Mouse (Mus musculus): Measurements from ENCODE around the gene Efcab6. TPM values are rescaled to one million over a fixed set of nuclear protein-coding genes. Genes with fewer than 3 reads are reported as not detected.

Gene Efcab6
- polyA plus RNA-seq, 1 experiment: not detected

DNA sequence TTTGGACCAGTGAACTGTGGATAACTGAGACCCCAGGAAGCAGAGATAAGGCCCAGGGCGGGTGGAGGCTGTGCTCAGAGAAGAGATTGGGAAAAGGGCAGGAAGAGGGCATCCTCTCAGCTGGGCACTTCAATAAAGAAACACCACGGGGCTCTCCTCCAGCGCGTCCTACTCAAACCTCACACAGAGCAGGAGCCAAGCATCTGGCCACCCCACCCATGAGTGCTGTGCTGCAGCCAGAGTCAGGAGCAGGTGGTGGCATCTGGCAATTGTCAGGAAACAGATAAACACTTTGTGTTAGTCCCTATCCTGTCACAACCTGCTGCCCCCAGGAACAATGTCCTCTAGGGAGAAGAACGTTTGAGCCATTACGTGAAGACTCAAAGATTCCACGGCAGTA, 77.1 kb downstream of the Efcab6 start:
- TF ChIP-seq CTCF (IDR thresholded peaks at IDR 0.05; ENCODE audit: control insufficient read depth, insufficient read depth, low read length): no peak
- no peak for TF ChIP-seq POLR2A (IDR thresholded peaks at IDR 0.05; ENCODE audit: borderline replicate concordance, control insufficient read depth, low read depth, low read length)
- Histone ChIP-seq H3K4me3 (replicated peaks; ENCODE audit: control insufficient read depth, low read depth, low read length) (no peak overlapping the region), H3K27ac (ENCODE audit: control insufficient read depth, insufficient read depth, low read depth, low read length, poor library complexity) (no peak overlapping the region), H3K4me1 (ENCODE audit: control insufficient read depth, insufficient read depth, low read length) (no peaks in the 10 kb centered on the region)
- 39% methylated on average over 7 of the region's 7 CpGs for WGBS

GRCm38 (mm10) chr15:83982186-83982936, 82.8 kb downstream of the Efcab6 start:
- 61% methylated on average over 14 of the region's 14 CpGs for WGBS
- Histone ChIP-seq H3K4me3 (replicated peaks; ENCODE audit: control insufficient read depth, low read depth, low read length) (no peak overlapping the region), H3K27ac (ENCODE audit: control insufficient read depth, insufficient read depth, low read depth, low read length, poor library complexity) (no peak overlapping the region), H3K4me1 (ENCODE audit: control insufficient read depth, insufficient read depth, low read length) (no peaks in the 10 kb centered on the region)
- TF ChIP-seq CTCF (IDR thresholded peaks at IDR 0.05; ENCODE audit: control insufficient read depth, insufficient read depth, low read length) (no peak), POLR2A (IDR thresholded peaks at IDR 0.05; ENCODE audit: borderline replicate concordance, control insufficient read depth, low read depth, low read length) (no peak)

DNA sequence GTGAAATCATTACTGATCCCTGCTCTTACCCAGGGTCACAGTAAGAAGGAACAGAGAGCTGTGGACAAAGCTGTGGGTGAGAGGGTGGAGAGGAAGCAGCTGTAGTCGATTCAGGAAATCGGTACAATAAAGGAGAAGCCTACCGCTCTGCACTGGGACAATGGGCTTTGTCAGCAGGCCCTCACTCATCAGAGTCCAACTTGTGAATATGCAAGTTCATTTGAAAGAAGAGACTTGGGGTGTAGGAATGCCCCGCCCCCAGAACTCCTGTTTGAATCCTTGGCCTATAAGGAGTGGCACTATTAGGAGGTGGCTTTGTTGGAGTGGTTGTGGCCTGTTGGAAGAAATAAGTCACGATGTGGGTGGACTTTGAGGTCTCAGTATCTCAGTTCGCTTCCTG, 86.3 kb downstream of the Efcab6 start:
- no peak overlapping the region for H3K4me3 ChIP-seq (replicated peaks; ENCODE audit: control insufficient read depth, low read depth, low read length)
- TF ChIP-seq CTCF (IDR thresholded peaks at IDR 0.05; ENCODE audit: control insufficient read depth, insufficient read depth, low read length): no peak
- TF ChIP-seq POLR2A (IDR thresholded peaks at IDR 0.05; ENCODE audit: borderline replicate concordance, control insufficient read depth, low read depth, low read length): no peak
- no peak overlapping the region for H3K27ac ChIP-seq (ENCODE audit: control insufficient read depth, insufficient read depth, low read depth, low read length, poor library complexity)
- H3K4me1 ChIP-seq (ENCODE audit: control insufficient read depth, insufficient read depth, low read length): no peaks in the 10 kb centered on the region
- 36% methylated on average over 6 of the region's 6 CpGs for WGBS

DNA sequence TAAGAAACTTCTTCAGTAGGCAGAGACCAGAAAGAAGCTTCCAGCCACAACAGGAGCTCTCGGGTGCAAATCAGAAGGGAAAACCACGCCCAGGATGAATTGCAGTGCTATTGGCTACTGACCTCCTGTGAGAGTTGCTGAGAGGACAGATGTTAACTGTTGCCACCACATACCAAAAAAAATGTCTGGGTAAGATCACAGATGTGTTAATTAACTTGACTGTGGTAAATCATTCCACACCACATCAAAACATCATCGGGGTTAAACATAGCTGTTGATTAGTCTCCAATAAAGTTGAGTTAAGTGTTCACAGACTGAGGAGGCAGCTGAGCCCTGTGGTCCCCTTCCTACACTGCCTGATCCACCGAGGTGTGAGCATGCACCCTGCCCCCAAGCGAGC, 88.1 kb downstream of the Efcab6 start:
- 14% methylated on average over 5 of the region's 5 CpGs for WGBS
- no peak overlapping the region for H3K27ac ChIP-seq (ENCODE audit: control insufficient read depth, insufficient read depth, low read depth, low read length, poor library complexity)
- TF ChIP-seq POLR2A (IDR thresholded peaks at IDR 0.05; ENCODE audit: borderline replicate concordance, control insufficient read depth, low read depth, low read length): no peak
- no peak for TF ChIP-seq CTCF (IDR thresholded peaks at IDR 0.05; ENCODE audit: control insufficient read depth, insufficient read depth, low read length)
- H3K4me3 ChIP-seq (replicated peaks; ENCODE audit: control insufficient read depth, low read depth, low read length): no peak overlapping the region
- H3K4me1 ChIP-seq (ENCODE audit: control insufficient read depth, insufficient read depth, low read length): no peaks in the 10 kb centered on the region

DNA sequence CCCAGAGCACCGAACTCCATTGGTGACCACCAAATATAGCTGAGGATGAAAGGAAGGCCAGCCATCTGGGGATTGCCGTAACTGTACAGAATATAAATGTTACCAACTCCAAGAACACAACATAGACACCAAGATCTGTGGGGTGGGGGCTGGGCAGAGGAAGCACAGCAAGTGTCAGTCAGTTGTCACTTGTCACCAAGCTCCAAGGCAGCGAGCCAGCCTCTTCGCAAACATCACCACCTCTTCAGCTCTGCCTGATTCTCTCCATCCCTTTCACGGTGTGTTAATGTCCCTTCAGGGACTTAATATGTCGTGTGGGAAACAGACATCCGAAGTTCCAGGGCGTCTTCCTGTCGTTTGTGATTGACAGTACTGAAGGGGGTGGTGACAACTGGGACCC, 93.0 kb downstream of the Efcab6 start:
- no peaks in the 10 kb centered on the region for H3K4me1 ChIP-seq (ENCODE audit: control insufficient read depth, insufficient read depth, low read length)
- H3K4me3 ChIP-seq (replicated peaks; ENCODE audit: control insufficient read depth, low read depth, low read length): no peak overlapping the region
- WGBS: 68% methylated on average over 9 of the region's 9 CpGs
- H3K27ac ChIP-seq (ENCODE audit: control insufficient read depth, insufficient read depth, low read depth, low read length, poor library complexity): no peak overlapping the region
- no peak for TF ChIP-seq POLR2A (IDR thresholded peaks at IDR 0.05; ENCODE audit: borderline replicate concordance, control insufficient read depth, low read depth, low read length)
- TF ChIP-seq CTCF (IDR thresholded peaks at IDR 0.05; ENCODE audit: control insufficient read depth, insufficient read depth, low read length): no peak

DNA sequence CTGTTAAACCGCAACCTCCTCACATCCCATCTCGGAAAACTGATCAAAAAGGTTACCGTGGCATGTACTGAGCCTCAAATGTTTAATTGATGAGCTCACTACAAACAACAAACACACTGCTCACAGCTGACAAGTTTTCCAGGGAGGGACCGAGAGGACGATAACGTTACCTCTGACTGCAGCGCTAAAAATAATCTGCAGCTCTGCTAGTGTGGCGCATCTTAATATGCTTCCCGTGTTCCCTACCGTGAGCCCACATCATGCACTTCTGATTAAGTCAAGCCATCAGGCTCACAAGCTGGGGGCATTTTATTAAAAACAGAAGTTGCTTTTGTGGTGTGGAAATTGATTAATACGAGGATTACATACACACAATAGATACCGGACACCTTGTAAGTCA, 97.4 kb downstream of the Efcab6 start:
- no peak for TF ChIP-seq CTCF (IDR thresholded peaks at IDR 0.05; ENCODE audit: control insufficient read depth, insufficient read depth, low read length)
- TF ChIP-seq POLR2A (IDR thresholded peaks at IDR 0.05; ENCODE audit: borderline replicate concordance, control insufficient read depth, low read depth, low read length): no peak
- 90% methylated on average over 12 of the region's 12 CpGs for WGBS
- Histone ChIP-seq H3K4me1 (ENCODE audit: control insufficient read depth, insufficient read depth, low read length) (no peaks in the 10 kb centered on the region), H3K4me3 (replicated peaks; ENCODE audit: control insufficient read depth, low read depth, low read length) (no peak overlapping the region), H3K27ac (ENCODE audit: control insufficient read depth, insufficient read depth, low read depth, low read length, poor library complexity) (no peak overlapping the region)

- Histone ChIP-seq H3K4me1 (ENCODE audit: control insufficient read depth, insufficient read depth, low read length) (peaks cover 1% of the 10 kb centered on the region; the same call in 1 of the 2 replicates), H3K27ac (ENCODE audit: control insufficient read depth, insufficient read depth, low read depth, low read length, poor library complexity) (no peak overlapping the region), H3K4me3 (replicated peaks; ENCODE audit: control insufficient read depth, low read depth, low read length) (no peak overlapping the region)
- 78% methylated on average over 8 of the region's 8 CpGs for WGBS
- no peak for TF ChIP-seq POLR2A (IDR thresholded peaks at IDR 0.05; ENCODE audit: borderline replicate concordance, control insufficient read depth, low read depth, low read length)
Measured at GRCm38 (mm10) chr15:83965126-83965525, 100.1 kb downstream of the Efcab6 start.

- H3K4me3 ChIP-seq (replicated peaks; ENCODE audit: control insufficient read depth, low read depth, low read length): no peak overlapping the region
- peaks cover 1% of the 10 kb centered on the region; the same call in 1 of the 2 replicates for H3K4me1 ChIP-seq (ENCODE audit: control insufficient read depth, insufficient read depth, low read length)
- WGBS: 63% methylated on average over 3 of the region's 3 CpGs
- no peak for TF ChIP-seq POLR2A (IDR thresholded peaks at IDR 0.05; ENCODE audit: borderline replicate concordance, control insufficient read depth, low read depth, low read length)
- no peak for TF ChIP-seq CTCF (IDR thresholded peaks at IDR 0.05; ENCODE audit: control insufficient read depth, insufficient read depth, low read length)
- H3K27ac ChIP-seq (ENCODE audit: control insufficient read depth, insufficient read depth, low read depth, low read length, poor library complexity): no peak overlapping the region
Measured at GRCm38 (mm10) chr15:83958376-83958775, 106.8 kb downstream of the Efcab6 start.

DNA sequence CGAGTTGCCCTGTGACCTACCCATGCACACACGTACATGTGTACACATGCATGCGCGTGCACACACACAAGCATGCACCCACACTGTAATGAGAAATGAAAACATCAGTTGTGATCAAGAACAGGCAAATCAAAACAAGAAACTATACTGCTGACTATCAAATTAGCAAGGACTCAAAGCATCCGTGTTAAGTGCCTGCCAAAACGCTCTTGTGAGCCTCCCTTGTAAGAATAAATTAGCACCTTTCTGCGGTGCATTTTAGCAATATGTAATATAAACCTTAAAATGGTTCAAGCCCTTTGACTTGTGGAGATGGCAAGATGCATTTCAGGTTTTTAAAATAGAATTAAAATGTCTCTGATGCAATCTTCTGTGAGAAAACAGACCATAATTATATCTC, 108.2 kb downstream of the Efcab6 start:
- Histone ChIP-seq H3K4me3 (replicated peaks; ENCODE audit: control insufficient read depth, low read depth, low read length) (no peak overlapping the region), H3K27ac (ENCODE audit: control insufficient read depth, insufficient read depth, low read depth, low read length, poor library complexity) (no peak overlapping the region), H3K4me1 (ENCODE audit: control insufficient read depth, insufficient read depth, low read length) (peaks cover under 1% of the 10 kb centered on the region; the same call in 1 of the 2 replicates)
- TF ChIP-seq POLR2A (IDR thresholded peaks at IDR 0.05; ENCODE audit: borderline replicate concordance, control insufficient read depth, low read depth, low read length): no peak
- no peak for TF ChIP-seq CTCF (IDR thresholded peaks at IDR 0.05; ENCODE audit: control insufficient read depth, insufficient read depth, low read length)
- WGBS: 87% methylated on average over 7 of the region's 7 CpGs
